Mouse (Mus musculus) embryonic fibroblast, embryonic 13.5 days (primary cell): Measurements from ENCODE around the gene Ivl.

Experiments used
- CTCF ChIP-seq: IDR thresholded peaks from 2 replicates; pipeline ENCODE4 v1.5.1; 2011; ENCODE audit warnings: mild to moderate bottlenecking, control low read depth, low read length, moderate library complexity, borderline replicate concordance; ENCODE audit not compliant: insufficient read depth
- POLR2A ChIP-seq: IDR thresholded peaks from 2 replicates; pipeline ENCODE4 v1.6.1; 2011; ENCODE audit warnings: low read depth, mild to moderate bottlenecking, control low read depth, low read length, moderate library complexity

DNA sequence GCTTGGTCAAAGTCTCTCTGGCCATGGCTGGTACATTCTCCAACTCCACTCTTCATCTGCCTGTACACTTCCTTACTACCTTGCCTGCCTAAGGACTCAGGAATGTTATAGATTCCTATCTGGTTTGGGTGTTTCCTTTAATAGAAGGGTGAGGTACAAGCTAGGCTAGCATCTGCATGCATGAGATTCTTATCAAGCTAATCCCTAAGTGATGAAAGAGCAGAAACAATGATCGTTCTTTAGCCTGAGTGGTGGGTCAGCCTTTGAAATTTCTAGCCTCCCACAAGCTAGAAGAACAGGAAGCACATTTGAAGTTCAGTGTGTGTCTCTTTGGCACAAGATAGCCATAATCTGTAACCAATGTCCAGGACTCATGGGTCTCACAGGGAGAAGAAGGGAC is 36.3 kb upstream of the Ivl start:
- TF ChIP-seq CTCF (no peak), POLR2A (no peak)
